10 mouse cellular contexts compared by ENCODE assay signal in genomic region chr2:35731671-35732449, GRCm38 (mm10).
DNase-seq lines count a peak whose midpoint lies in the region; ATAC-seq lines count a peak whose summit lies in the region.
"Had no signal": no experiment of that assay in that cellular context is flagged by ENCODE, and none has a peak within 500 bp of the region (broad histone marks: within the 10 kb centered on the region; RNA-seq: fewer than 3 reads in every experiment).

No protein-coding gene starts in this region.

- peaks cover 44% of the 10 kb centered on the region for H3K36me3 ChIP-seq in embryonic facial prominence, embryonic 14.5 days (ENCODE audit: control insufficient read depth, insufficient read depth, low read length)
- H3K36me3 ChIP-seq in embryonic facial prominence, embryonic 10.5 days (replicated peaks) = peaks cover 57% of the 10 kb centered on the region
- 0 out of 2 replicates have a peak, but pooled peaks cover 15% of the 10 kb centered on the region for H3K36me3 ChIP-seq in midbrain, embryonic 15.5 days (replicated peaks)
- H3K36me3 ChIP-seq in midbrain, embryonic 10.5 days = peaks cover 52% of the 10 kb centered on the region
- H3K36me3 ChIP-seq in liver, embryonic 12.5 days = peaks cover 19% of the 10 kb centered on the region
- no peaks in the 10 kb centered on the region; the same call in 1 of the 2 replicates for H3K36me3 ChIP-seq in stomach, embryonic 16.5 days (ENCODE audit: control insufficient read depth, insufficient read depth, low read length)

- no peak for ATAC-seq in embryonic facial prominence, embryonic 14.5 days (ENCODE audit: low read depth)
- ATAC-seq in midbrain, embryonic 15.5 days (replicated peaks) = peak; percentile 32; the same call in 1 of the 2 replicates
- ATAC-seq in liver, embryonic 12.5 days = no peak
- 0 out of 2 replicates have a peak, but pooled peaks have one; percentile 5 for ATAC-seq in stomach, embryonic 16.5 days (ENCODE audit: insufficient read depth, low FRiP score)

- H3K4me3 ChIP-seq in embryonic facial prominence, embryonic 14.5 days (ENCODE audit: low read depth, low read length) = no peak overlapping the region
- H3K4me3 ChIP-seq in embryonic facial prominence, embryonic 10.5 days = no peak overlapping the region
- H3K4me3 ChIP-seq in midbrain, embryonic 15.5 days = no peak overlapping the region
- no peak overlapping the region for H3K4me3 ChIP-seq in midbrain, embryonic 10.5 days
- H3K4me3 ChIP-seq in liver, embryonic 12.5 days = no peak overlapping the region
- no peak overlapping the region for H3K4me3 ChIP-seq in stomach, embryonic 16.5 days (replicated peaks; ENCODE audit: low read length)
- H3K4me3 ChIP-seq: erythroblast, embryonic 14.5 days had no signal

- no peaks in the 10 kb centered on the region for H3K27me3 ChIP-seq in embryonic facial prominence, embryonic 14.5 days (replicated peaks; ENCODE audit: control insufficient read depth, insufficient read depth, low read length)
- H3K27me3 ChIP-seq in embryonic facial prominence, embryonic 10.5 days (replicated peaks; ENCODE audit: low read depth, poor library complexity, severe bottlenecking) = no peaks in the 10 kb centered on the region
- H3K27me3 ChIP-seq in midbrain, embryonic 15.5 days (replicated peaks) = no peaks in the 10 kb centered on the region
- no peaks in the 10 kb centered on the region for H3K27me3 ChIP-seq in midbrain, embryonic 10.5 days (ENCODE audit: low read depth, poor library complexity, severe bottlenecking)
- H3K27me3 ChIP-seq in liver, embryonic 12.5 days (replicated peaks) = no peaks in the 10 kb centered on the region
- no peaks in the 10 kb centered on the region for H3K27me3 ChIP-seq in stomach, embryonic 16.5 days (ENCODE audit: control insufficient read depth, insufficient read depth, low read length)

- no peak overlapping the region for H3K4me2 ChIP-seq in embryonic facial prominence, embryonic 14.5 days (ENCODE audit: low read depth, low read length)
- no peak overlapping the region for H3K4me2 ChIP-seq in midbrain, embryonic 15.5 days
- no peak overlapping the region for H3K4me2 ChIP-seq in liver, embryonic 12.5 days
- H3K4me2 ChIP-seq in stomach, embryonic 16.5 days (ENCODE audit: low read depth, low read length) = no peak overlapping the region

- H3K27ac ChIP-seq in embryonic facial prominence, embryonic 14.5 days (replicated peaks; ENCODE audit: low read depth, low read length) = no peak overlapping the region
- no peak overlapping the region for H3K27ac ChIP-seq in embryonic facial prominence, embryonic 10.5 days (replicated peaks)
- peak overlapping the region; percentile 58 for H3K27ac ChIP-seq in midbrain, embryonic 15.5 days
- no peak overlapping the region for H3K27ac ChIP-seq in midbrain, embryonic 10.5 days (replicated peaks)
- H3K27ac ChIP-seq in liver, embryonic 12.5 days = peak overlapping the region; percentile 39; the same call in 1 of the 2 replicates
- no peak overlapping the region; the same call in 1 of the 2 replicates for H3K27ac ChIP-seq in stomach, embryonic 16.5 days (ENCODE audit: low read length)

- H3K9me3 ChIP-seq in embryonic facial prominence, embryonic 14.5 days (ENCODE audit: control insufficient read depth, low read length) = peaks cover 7% of the 10 kb centered on the region; the same call in 1 of the 2 replicates
- H3K9me3 ChIP-seq in embryonic facial prominence, embryonic 10.5 days = no peaks in the 10 kb centered on the region
- H3K9me3 ChIP-seq in midbrain, embryonic 15.5 days = no peaks in the 10 kb centered on the region
- H3K9me3 ChIP-seq in midbrain, embryonic 10.5 days (replicated peaks) = no peaks in the 10 kb centered on the region; the same call in 1 of the 2 replicates
- no peaks in the 10 kb centered on the region for H3K9me3 ChIP-seq in liver, embryonic 12.5 days (replicated peaks)
- peaks cover 6% of the 10 kb centered on the region; the same call in 1 of the 2 replicates for H3K9me3 ChIP-seq in stomach, embryonic 16.5 days (replicated peaks; ENCODE audit: control insufficient read depth, low read length)

- no peaks in the 10 kb centered on the region for H3K4me1 ChIP-seq in embryonic facial prominence, embryonic 14.5 days (ENCODE audit: control insufficient read depth, insufficient read depth, low read length)
- H3K4me1 ChIP-seq in embryonic facial prominence, embryonic 10.5 days = peaks cover 37% of the 10 kb centered on the region
- H3K4me1 ChIP-seq in midbrain, embryonic 15.5 days = peaks cover 15% of the 10 kb centered on the region
- H3K4me1 ChIP-seq in midbrain, embryonic 10.5 days = peaks cover 17% of the 10 kb centered on the region
- peaks cover 20% of the 10 kb centered on the region for H3K4me1 ChIP-seq in liver, embryonic 12.5 days
- H3K4me1 ChIP-seq in stomach, embryonic 16.5 days (ENCODE audit: control insufficient read depth, insufficient read depth, low read length) = peaks cover 17% of the 10 kb centered on the region

- DNase-seq in embryonic facial prominence, embryonic 14.5 days (ENCODE audit: low spot score) = peak; percentile 19
- DNase-seq in embryonic facial prominence, embryonic 10.5 days (ENCODE audit: low spot score) = no peak
- no peak for DNase-seq in midbrain, embryonic 10.5 days (ENCODE audit: low spot score)
- no peak for DNase-seq in kidney, postnatal 36 days
- DNase-seq in urinary bladder, postnatal 36 days (ENCODE audit: low spot score in 2 of 2) = no peak
- DNase-seq: thymus, postnatal 14 days had no signal

- WGBS in embryonic facial prominence, embryonic 14.5 days = 64% methylated on average over 18 of the region's 18 CpGs
- 81% methylated on average over 18 of the region's 18 CpGs for WGBS in embryonic facial prominence, embryonic 10.5 days
- WGBS in midbrain, embryonic 15.5 days = 60% methylated on average over 18 of the region's 18 CpGs
- 87% methylated on average over 18 of the region's 18 CpGs for WGBS in midbrain, embryonic 10.5 days
- WGBS in liver, embryonic 12.5 days (ENCODE audit: insufficient replicate concordance) = 30% methylated on average over 18 of the region's 18 CpGs
- 55% methylated on average over 18 of the region's 18 CpGs for WGBS in stomach, embryonic 16.5 days

- no peak overlapping the region for H3K9ac ChIP-seq in embryonic facial prominence, embryonic 14.5 days (ENCODE audit: low read depth, low read length)
- no peak overlapping the region for H3K9ac ChIP-seq in midbrain, embryonic 15.5 days
- H3K9ac ChIP-seq in liver, embryonic 12.5 days = no peak overlapping the region
- H3K9ac ChIP-seq in stomach, embryonic 16.5 days (ENCODE audit: low read length) = no peak overlapping the region

Comparison
In these comparisons a context has a peak if more than half of its experiments do, and no peak if none do; other contexts are left out.
1. H3K27ac ChIP-seq: peak in midbrain, embryonic 15.5 days (single experiment) and liver, embryonic 12.5 days (single experiment); none in embryonic facial prominence, embryonic 14.5 days (single experiment), embryonic facial prominence, embryonic 10.5 days (single experiment), midbrain, embryonic 10.5 days (single experiment) and stomach, embryonic 16.5 days (single experiment).
2. ATAC-seq: peak in midbrain, embryonic 15.5 days (single experiment) and stomach, embryonic 16.5 days (single experiment); none in embryonic facial prominence, embryonic 14.5 days (single experiment) and liver, embryonic 12.5 days (single experiment).